In the genomic region with DNA sequence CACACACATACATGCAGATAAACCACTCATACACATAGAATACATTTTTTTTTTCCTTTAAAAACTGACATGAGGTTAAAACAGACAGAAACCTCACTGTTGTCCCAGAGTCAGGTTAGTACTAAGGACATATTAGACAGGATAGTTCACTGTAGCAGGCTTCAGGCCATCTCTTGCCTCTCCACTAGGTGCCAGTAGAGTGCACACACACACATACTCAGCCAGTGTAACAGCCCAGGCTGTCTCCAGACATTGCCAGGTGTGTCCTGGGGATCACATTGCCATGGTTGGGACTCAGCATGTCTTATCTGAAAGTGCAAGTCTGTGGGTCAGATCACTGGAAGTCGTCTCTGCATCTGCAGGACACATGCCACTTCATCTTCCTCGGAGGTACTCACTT, we compare ENCODE assay signal across 10 mouse cellular contexts. TPM values are rescaled to one million over a fixed set of nuclear protein-coding genes. Genes with fewer than 3 reads are reported as not detected.
DNase-seq lines count a peak whose midpoint lies in the region; ATAC-seq and TF ChIP-seq lines count a peak whose summit lies in the region.
"Had no signal": no experiment of that assay in that cellular context is flagged by ENCODE, and none has a peak within 500 bp of the region (broad histone marks: within the 10 kb centered on the region; RNA-seq: fewer than 3 reads in every experiment).

No protein-coding gene starts in this region.

- intact Hi-C loops in heart, adult 2 months (cut with DNase I), result loop anchor here (1.0 to 5.0 kb wide), 3 partner anchors 30 to 149 kb away; no protein-coding TSS in a partner anchor

- H3K4me1 ChIP-seq in heart, adult 2 months (ENCODE audit: control insufficient read depth, insufficient read depth, low read length), result peaks cover 4% of the 10 kb centered on the region
- no peaks in the 10 kb centered on the region for H3K4me1 ChIP-seq in ES-Bruce4 (ENCODE audit: control insufficient read depth, insufficient read depth, low read length)
- peaks cover 2% of the 10 kb centered on the region for H3K4me1 ChIP-seq in hindbrain, embryonic 13.5 days (replicated peaks)
- H3K4me1 ChIP-seq in limb, embryonic 10.5 days, result peaks cover under 1% of the 10 kb centered on the region; the same call in 1 of the 2 replicates
- H3K4me1 ChIP-seq: neural tube, embryonic 12.5 days had no signal

- H3K9me3 ChIP-seq in ES-Bruce4 (replicated peaks; ENCODE audit: control insufficient read depth, insufficient read depth, low read length, poor library complexity, severe bottlenecking), result no peaks in the 10 kb centered on the region
- no peaks in the 10 kb centered on the region for H3K9me3 ChIP-seq in hindbrain, embryonic 13.5 days
- H3K9me3 ChIP-seq in limb, embryonic 10.5 days (replicated peaks), result no peaks in the 10 kb centered on the region
- H3K9me3 ChIP-seq: neural tube, embryonic 12.5 days had no signal

- H3K27ac ChIP-seq in heart, adult 2 months, result no peak overlapping the region
- H3K27ac ChIP-seq in ES-Bruce4 (ENCODE audit: insufficient read depth, low read length), result no peak overlapping the region
- no peak overlapping the region for H3K27ac ChIP-seq in hindbrain, embryonic 13.5 days
- no peak overlapping the region for H3K27ac ChIP-seq in limb, embryonic 10.5 days
- H3K27ac ChIP-seq: neural tube, embryonic 12.5 days had no signal

- no peaks in the 10 kb centered on the region for H3K79me2 ChIP-seq in heart, adult 2 months (replicated peaks; ENCODE audit: control insufficient read depth, insufficient read depth, low read length)

- no peak for TF ChIP-seq POLR2A in heart, adult 2 months (IDR thresholded peaks at IDR 0.05; ENCODE audit: insufficient read depth, low read depth, low read length)
- TF ChIP-seq POLR2A in ES-Bruce4 (IDR thresholded peaks at IDR 0.05; ENCODE audit: insufficient read depth, low read length), result no peak

- H3K4me2 ChIP-seq in hindbrain, embryonic 13.5 days, result no peak overlapping the region
- H3K4me2 ChIP-seq: neural tube, embryonic 12.5 days had no signal

- 0 out of 2 replicates have a peak, but pooled peaks have one; percentile 45 for TF ChIP-seq EP300 in heart, adult 2 months (IDR thresholded peaks at IDR 0.05; ENCODE audit: insufficient read depth, low read depth, low read length)
- no peak for TF ChIP-seq EP300 in ES-Bruce4 (IDR thresholded peaks at IDR 0.05; ENCODE audit: insufficient read depth, low read depth, low read length)

- H3K9ac ChIP-seq in heart, adult 2 months (ENCODE audit: low read depth, low read length), result no peak overlapping the region
- H3K9ac ChIP-seq in ES-Bruce4 (ENCODE audit: low read depth, poor library complexity, severe bottlenecking), result no peak overlapping the region
- 0 out of 2 replicates have a peak overlapping the region, but pooled peaks have one; percentile 9 for H3K9ac ChIP-seq in hindbrain, embryonic 13.5 days
- H3K9ac ChIP-seq: neural tube, embryonic 12.5 days had no signal

- H3K4me3 ChIP-seq in heart, adult 2 months, result no peak overlapping the region
- H3K4me3 ChIP-seq in ES-Bruce4 (ENCODE audit: low read depth, low read length), result no peak overlapping the region
- no peak overlapping the region for H3K4me3 ChIP-seq in hindbrain, embryonic 13.5 days
- H3K4me3 ChIP-seq in limb, embryonic 10.5 days, result no peak overlapping the region
- H3K4me3 ChIP-seq: erythroblast, embryonic 14.5 days; neural tube, embryonic 12.5 days had no signal

- 65% methylated on average over 2 of the region's 2 CpGs for WGBS in heart, adult 2 months
- 76% methylated on average over 2 of the region's 2 CpGs for WGBS in hindbrain, embryonic 13.5 days
- 74% methylated on average over 2 of the region's 2 CpGs for WGBS in limb, embryonic 10.5 days

- TF ChIP-seq CTCF in heart, adult 2 months (IDR thresholded peaks at IDR 0.05), result peak; percentile 92
- TF ChIP-seq CTCF in ES-Bruce4 (IDR thresholded peaks at IDR 0.05; ENCODE audit: low read depth, low read length), result peak; percentile 80

- no peaks in the 10 kb centered on the region for H3K27me3 ChIP-seq in heart, adult 2 months (ENCODE audit: control insufficient read depth, insufficient read depth, low read length)
- no peaks in the 10 kb centered on the region for H3K27me3 ChIP-seq in ES-Bruce4 (ENCODE audit: control insufficient read depth, insufficient read depth, low read length, poor library complexity, severe bottlenecking)
- no peaks in the 10 kb centered on the region for H3K27me3 ChIP-seq in hindbrain, embryonic 13.5 days
- H3K27me3 ChIP-seq in limb, embryonic 10.5 days (ENCODE audit: low read depth, poor library complexity, severe bottlenecking), result no peaks in the 10 kb centered on the region
- H3K27me3 ChIP-seq: neural tube, embryonic 12.5 days had no signal

- ATAC-seq in hindbrain, embryonic 13.5 days (ENCODE audit: low FRiP score), result no peak
- ATAC-seq in monocyte, adult 5-6 weeks (replicated peaks; ENCODE audit: insufficient number of reproducible peaks, low FRiP score, low TSS enrichment, poor library complexity, severe bottlenecking), result peak; percentile 82

- DNase-seq in heart, adult 2 months, result peak; percentile 43 to 47
- no peak for DNase-seq in heart, adult 9 months (ENCODE audit: low spot score in 2 of 2)
- DNase-seq in cerebellum, postnatal 14 days, result peak; percentile 54 to 57
- peak; percentile 44 for DNase-seq in limb, embryonic 10.5 days (ENCODE audit: low spot score)
- no peak for DNase-seq in ovary, postnatal 10 days (ENCODE audit: low spot score)

- no peaks in the 10 kb centered on the region for H3K36me3 ChIP-seq in heart, adult 2 months (ENCODE audit: control insufficient read depth, insufficient read depth, low read length)
- peaks cover 13% of the 10 kb centered on the region for H3K36me3 ChIP-seq in ES-Bruce4 (ENCODE audit: control insufficient read depth, insufficient read depth, low read length, poor library complexity, severe bottlenecking)
- peaks cover 74% of the 10 kb centered on the region for H3K36me3 ChIP-seq in hindbrain, embryonic 13.5 days
- H3K36me3 ChIP-seq in limb, embryonic 10.5 days, result peaks cover 77% of the 10 kb centered on the region

RNA-seq across cellular contexts. Expression of a gene that starts 6.3 kb away (rescaled TPM):
- total RNA-seq in heart, adult 2 months (2021), result 10 to 100 TPM; 17.2 to 19.1 TPM
- polyA plus RNA-seq in heart, adult 2 months (2012; rRNA removed), result 13.7 and 20.0 TPM in 2 replicates
- polyA plus RNA-seq in ES-Bruce4 (2011; ENCODE audit: insufficient read depth, insufficient read length, low read depth, missing spikeins), result 17.1 and 17.5 TPM in 2 replicates
- 22.0 and 22.2 TPM in 2 replicates for polyA plus RNA-seq in hindbrain, embryonic 13.5 days (2015; fragmentation: Nextera tagmentation; extraction: Ambion mirVana)
- polyA plus RNA-seq in limb, embryonic 10.5 days (2016; fragmentation: Nextera tagmentation; extraction: Ambion mirVana), result 22.9 and 26.0 TPM in 2 replicates
- total RNA-seq in monocyte, adult 5-6 weeks (2017), result 5.5 to 11.7 TPM (median 8.6 TPM) in 3 replicates

RNA-seq across cellular contexts. Expression of a gene that starts 6.4 kb away (rescaled TPM):
- total RNA-seq in heart, adult 2 months (2021), result 10 to 100 TPM; 28.8 to 29.1 TPM
- polyA plus RNA-seq in heart, adult 2 months (2012; rRNA removed), result 38.8 and 50.2 TPM in 2 replicates
- 20.9 and 25.2 TPM in 2 replicates for polyA plus RNA-seq in ES-Bruce4 (2011; ENCODE audit: insufficient read depth, insufficient read length, low read depth, missing spikeins)
- polyA plus RNA-seq in hindbrain, embryonic 13.5 days (2015; fragmentation: Nextera tagmentation; extraction: Ambion mirVana), result 48.3 and 49.3 TPM in 2 replicates
- 54.6 and 61.2 TPM in 2 replicates for polyA plus RNA-seq in limb, embryonic 10.5 days (2016; fragmentation: Nextera tagmentation; extraction: Ambion mirVana)
- total RNA-seq in monocyte, adult 5-6 weeks (2017), result 54.1 to 79.6 TPM (median 75.7 TPM) in 3 replicates

RNA-seq across cellular contexts. Expression of a gene that starts 28.1 kb away (rescaled TPM):
- 10 to 100 TPM; 15.2 to 18.3 TPM for total RNA-seq in heart, adult 2 months (2021)
- polyA plus RNA-seq in heart, adult 2 months (2012; rRNA removed), result 27.1 and 30.5 TPM in 2 replicates
- polyA plus RNA-seq in ES-Bruce4 (2011; ENCODE audit: insufficient read depth, insufficient read length, low read depth, missing spikeins), result 63.1 and 65.8 TPM in 2 replicates
- 242 and 243 TPM in 2 replicates for polyA plus RNA-seq in hindbrain, embryonic 13.5 days (2015; fragmentation: Nextera tagmentation; extraction: Ambion mirVana)
- 152 and 166 TPM in 2 replicates for polyA plus RNA-seq in limb, embryonic 10.5 days (2016; fragmentation: Nextera tagmentation; extraction: Ambion mirVana)
- total RNA-seq in monocyte, adult 5-6 weeks (2017), result 21.1 to 24.1 TPM (median 21.4 TPM) in 3 replicates

RNA-seq across cellular contexts. Expression of a gene that starts 36.7 kb away (rescaled TPM):
- total RNA-seq in heart, adult 2 months (2021), result not detected
- polyA plus RNA-seq in heart, adult 2 months (2012; rRNA removed), result 0.39 TPM in 1 of 2 replicates, not detected in the other
- polyA plus RNA-seq in ES-Bruce4 (2011; ENCODE audit: insufficient read depth, insufficient read length, low read depth, missing spikeins), result not detected in 2 replicates
- not detected in 2 replicates for polyA plus RNA-seq in hindbrain, embryonic 13.5 days (2015; fragmentation: Nextera tagmentation; extraction: Ambion mirVana)
- not detected in 2 replicates for polyA plus RNA-seq in limb, embryonic 10.5 days (2016; fragmentation: Nextera tagmentation; extraction: Ambion mirVana)
- total RNA-seq in monocyte, adult 5-6 weeks (2017), result 2.6 TPM in 1 of 3 replicates, not detected in the others
- polyA plus RNA-seq: erythroblast, embryonic 14.5 days; neural tube, embryonic 12.5 days had no signal

Comparison
In these comparisons a context has a peak if more than half of its experiments do, and no peak if none do; other contexts are left out.
1. DNase-seq: peak in heart, adult 2 months (2 of 2), cerebellum, postnatal 14 days (2 of 2) and limb, embryonic 10.5 days (single experiment); none in heart, adult 9 months (0 of 2) and ovary, postnatal 10 days (single experiment).